Comparison of ENCODE assay signal across 9 mouse cellular contexts in genomic region chr10:68442713-68443112, GRCm38 (mm10).
A peak's percentile ranks its signal among the peaks of the same experiment; 100 is the strongest.
DNase-seq lines count a peak whose midpoint lies in the region; ATAC-seq and TF ChIP-seq lines count a peak whose summit lies in the region.
"Had no signal": no experiment of that assay in that cellular context is flagged by ENCODE, and none has a peak within 500 bp of the region (broad histone marks: within the 10 kb centered on the region; RNA-seq: fewer than 3 reads in every experiment).

No protein-coding gene starts in this region.

- 0 out of 2 replicates have a peak, but pooled peaks have one; percentile 13 for TF ChIP-seq POLR2A in CH12.LX (IDR thresholded peaks at IDR 0.05; ENCODE audit: low read depth, low read length)
- TF ChIP-seq POLR2A in limb, embryonic 14.5 days (IDR thresholded peaks at IDR 0.05; ENCODE audit: borderline replicate concordance, extremely low read depth, insufficient read depth, insufficient read length), result no peak

- no peak for TF ChIP-seq CTCF in CH12.LX (conservative IDR thresholded peaks at IDR 0.05 in 1 of 2, IDR thresholded peaks at IDR 0.05 in 1 of 2; ENCODE audit: low read depth in 2 of 2, low read length in 2 of 2)

- H3K36me3 ChIP-seq in kidney, embryonic 16.5 days (ENCODE audit: insufficient read depth, low read length), result no peaks in the 10 kb centered on the region
- no peaks in the 10 kb centered on the region for H3K36me3 ChIP-seq in CH12.LX (replicated peaks in 1 of 2; ENCODE audit: control insufficient read depth in 1 of 2, insufficient read depth in 1 of 2, low read length in 1 of 2)
- H3K36me3 ChIP-seq in limb, embryonic 14.5 days (ENCODE audit: control insufficient read depth, insufficient read depth, low read length), result no peaks in the 10 kb centered on the region
- H3K36me3 ChIP-seq: neural tube, embryonic 15.5 days had no signal

- H3K4me1 ChIP-seq in kidney, embryonic 16.5 days (ENCODE audit: insufficient read depth, low read length), result peaks cover 33% of the 10 kb centered on the region
- peaks cover 12 to 63% of the 10 kb centered on the region in 2 experiments for H3K4me1 ChIP-seq in CH12.LX (ENCODE audit: control insufficient read depth in 1 of 2, insufficient read depth in 2 of 2)
- H3K4me1 ChIP-seq in limb, embryonic 14.5 days (ENCODE audit: control insufficient read depth, insufficient read depth, low read length), result peaks cover 39% of the 10 kb centered on the region

- peak; percentile 8 for DNase-seq in adrenal gland, postnatal 14 days
- no peak for DNase-seq in adrenal gland, postnatal 25 days
- no peak for DNase-seq in kidney, postnatal 25 days
- peak; percentile 58 for DNase-seq in CH12.LX (ENCODE audit: extremely low read depth)
- no peak for DNase-seq in limb, embryonic 14.5 days (ENCODE audit: low spot score)
- no peak for DNase-seq in gastrocnemius, postnatal 4 days (ENCODE audit: low spot score in 2 of 2)
- no peak for DNase-seq in retina, postnatal 1 day

- TF ChIP-seq EP300 in CH12.LX (IDR thresholded peaks at IDR 0.05; ENCODE audit: low read length), result no peak

- WGBS in kidney, embryonic 16.5 days, result 18% methylated on average over 3 of the region's 3 CpGs
- 15% methylated on average over 3 of the region's 3 CpGs for WGBS in limb, embryonic 14.5 days

- H3K79me2 ChIP-seq in CH12.LX (replicated peaks; ENCODE audit: control insufficient read depth, extremely low read depth, insufficient read depth, poor library complexity, severe bottlenecking), result no peaks in the 10 kb centered on the region

- TF ChIP-seq RAD21 in CH12.LX (IDR thresholded peaks at IDR 0.05; ENCODE audit: low read depth, low read length), result no peak

- H3K27me3 ChIP-seq in kidney, embryonic 16.5 days (ENCODE audit: insufficient read depth, low read length), result no peaks in the 10 kb centered on the region
- no peaks in the 10 kb centered on the region for H3K27me3 ChIP-seq in CH12.LX (replicated peaks)
- no peaks in the 10 kb centered on the region for H3K27me3 ChIP-seq in limb, embryonic 14.5 days (ENCODE audit: control insufficient read depth, insufficient read depth, low read length)
- H3K27me3 ChIP-seq: neural tube, embryonic 15.5 days had no signal

- no peak for ATAC-seq in kidney, embryonic 16.5 days (ENCODE audit: low FRiP score, low TSS enrichment)
- ATAC-seq in limb, embryonic 14.5 days (ENCODE audit: low FRiP score, low read depth), result no peak

- no peak overlapping the region for H3K9ac ChIP-seq in kidney, embryonic 16.5 days (replicated peaks; ENCODE audit: low read length)
- H3K9ac ChIP-seq in CH12.LX (ENCODE audit: insufficient read depth, low read depth), result peak overlapping the region; percentile 71
- H3K9ac ChIP-seq in limb, embryonic 14.5 days (ENCODE audit: low read depth, low read length, severe bottlenecking), result no peak overlapping the region
- H3K9ac ChIP-seq: neural tube, embryonic 15.5 days had no signal

- dilution Hi-C loops in CH12.LX (cut with MboI; ENCODE audit: extremely low pct_ligation_motif_present, extremely low pct_unique_long_range_greater_than_20kb, low sequenced_read_pairs), result no loop called here

- no peak overlapping the region for H3K4me2 ChIP-seq in kidney, embryonic 16.5 days (replicated peaks; ENCODE audit: low read depth, low read length)
- peak overlapping the region; percentile 54 for H3K4me2 ChIP-seq in CH12.LX (ENCODE audit: insufficient read depth, low read depth, poor library complexity, severe bottlenecking)
- H3K4me2 ChIP-seq in limb, embryonic 14.5 days (replicated peaks; ENCODE audit: low read depth, low read length, severe bottlenecking), result 0 out of 2 replicates have a peak overlapping the region, but pooled peaks have one; percentile 24
- H3K4me2 ChIP-seq: neural tube, embryonic 15.5 days had no signal

- no peak overlapping the region for H3K4me3 ChIP-seq in kidney, embryonic 16.5 days (ENCODE audit: low read length)
- H3K4me3 ChIP-seq in CH12.LX (replicated peaks in 1 of 3; ENCODE audit: low read depth in 2 of 3, low read length in 2 of 3, poor library complexity in 1 of 3), result peak overlapping the region in 2 of 3 experiments; percentile 10 to 45
- no peak overlapping the region for H3K4me3 ChIP-seq in limb, embryonic 14.5 days (replicated peaks; ENCODE audit: low read length)
- H3K4me3 ChIP-seq: neural tube, embryonic 15.5 days had no signal

- in situ Hi-C loops in CH12.LX (cut with MboI; ENCODE audit: low pct_ligation_motif_present, low pct_unique_long_range_greater_than_20kb, low sequenced_read_pairs), result no loop called here

- peak overlapping the region; percentile 2; the same call in 1 of the 2 replicates for H3K27ac ChIP-seq in kidney, embryonic 16.5 days (ENCODE audit: low read length)
- H3K27ac ChIP-seq in CH12.LX (ENCODE audit: insufficient read depth, low read depth), result peak overlapping the region; percentile 98
- H3K27ac ChIP-seq in limb, embryonic 14.5 days (replicated peaks; ENCODE audit: low read depth, low read length), result 0 out of 2 replicates have a peak overlapping the region, but pooled peaks have one; percentile 28
- H3K27ac ChIP-seq: neural tube, embryonic 15.5 days had no signal

- H3K9me3 ChIP-seq in kidney, embryonic 16.5 days (ENCODE audit: low read length), result no peaks in the 10 kb centered on the region
- H3K9me3 ChIP-seq in CH12.LX (replicated peaks; ENCODE audit: low read length), result no peaks in the 10 kb centered on the region
- no peaks in the 10 kb centered on the region for H3K9me3 ChIP-seq in limb, embryonic 14.5 days (ENCODE audit: control insufficient read depth, low read length)
- H3K9me3 ChIP-seq: neural tube, embryonic 15.5 days had no signal

TF ChIP-seq in CH12.LX, 34 proteins besides CTCF, POLR2A, EP300 and RAD21:
- no peak for TF ChIP-seq NELFE (IDR thresholded peaks at IDR 0.05; ENCODE audit: low read depth, low read length)
- no peak for TF ChIP-seq CHD2 (IDR thresholded peaks at IDR 0.05; ENCODE audit: low read length)
- no peak for TF ChIP-seq MAZ (IDR thresholded peaks at IDR 0.05; ENCODE audit: low read depth, low read length)
- no peak for TF ChIP-seq ZMIZ1 (IDR thresholded peaks at IDR 0.05; ENCODE audit: low read depth, low read length)
- TF ChIP-seq IRF4 (IDR thresholded peaks at IDR 0.05; ENCODE audit: low read depth, low read length), result peak; percentile 59; the same call in 1 of the 2 replicates
- TF ChIP-seq HCFC1 (IDR thresholded peaks at IDR 0.05; ENCODE audit: low read depth, low read length), result no peak
- TF ChIP-seq MAFK (IDR thresholded peaks at IDR 0.05; ENCODE audit: insufficient replicate concordance, low read length), result no peak
- no peak for TF ChIP-seq JUND (conservative IDR thresholded peaks at IDR 0.05; ENCODE audit: low read depth, low read length)
- no peak for TF ChIP-seq ZKSCAN1 (IDR thresholded peaks at IDR 0.05; ENCODE audit: borderline replicate concordance, low read depth, low read length)
- TF ChIP-seq GABPA (IDR thresholded peaks at IDR 0.05; ENCODE audit: insufficient replicate concordance, low read depth, low read length), result no peak
- no peak for TF ChIP-seq JUN (IDR thresholded peaks at IDR 0.05; ENCODE audit: insufficient read depth, low read depth, low read length)
- TF ChIP-seq USF2 (conservative IDR thresholded peaks at IDR 0.05; ENCODE audit: low read depth, low read length), result no peak
- no peak for TF ChIP-seq UBTF (IDR thresholded peaks at IDR 0.05; ENCODE audit: low read depth, low read length)
- TF ChIP-seq MXI1 (IDR thresholded peaks at IDR 0.05; ENCODE audit: low read depth, low read length), result no peak
- no peak for TF ChIP-seq MEF2A (IDR thresholded peaks at IDR 0.05; ENCODE audit: borderline replicate concordance, low read depth, low read length)
- no peak for TF ChIP-seq MAX (IDR thresholded peaks at IDR 0.05; ENCODE audit: low read length)
- no peak for TF ChIP-seq TCF12 (IDR thresholded peaks at IDR 0.05; ENCODE audit: low read depth, low read length)
- no peak for TF ChIP-seq TBP (conservative IDR thresholded peaks at IDR 0.05; ENCODE audit: low read depth, low read length)
- no peak for TF ChIP-seq ELF1 (IDR thresholded peaks at IDR 0.05; ENCODE audit: low read depth, low read length)
- TF ChIP-seq RCOR1 (conservative IDR thresholded peaks at IDR 0.05; ENCODE audit: low read depth, low read length), result no peak
- TF ChIP-seq PAX5 (IDR thresholded peaks at IDR 0.05; ENCODE audit: low read length), result no peak
- TF ChIP-seq USF1 (IDR thresholded peaks at IDR 0.05; ENCODE audit: low read depth, low read length), result no peak
- peak; percentile 65 for TF ChIP-seq BHLHE40 (IDR thresholded peaks at IDR 0.05; ENCODE audit: low read depth, low read length)
- TF ChIP-seq MYC (IDR thresholded peaks at IDR 0.05; ENCODE audit: low read depth, low read length), result no peak
- TF ChIP-seq ETS1 (conservative IDR thresholded peaks at IDR 0.05; ENCODE audit: low read depth, low read length), result no peak
- 0 out of 2 replicates have a peak, but pooled peaks have one; percentile 39 for TF ChIP-seq SIN3A (IDR thresholded peaks at IDR 0.05; ENCODE audit: low read length)

Comparison
In these comparisons a context has a peak if more than half of its experiments do, and no peak if none do; other contexts are left out.
1. DNase-seq: peak in adrenal gland, postnatal 14 days (single experiment) and CH12.LX (single experiment); none in adrenal gland, postnatal 25 days (single experiment), kidney, postnatal 25 days (0 of 2), limb, embryonic 14.5 days (single experiment), gastrocnemius, postnatal 4 days (0 of 2) and retina, postnatal 1 day (single experiment).
2. H3K27ac ChIP-seq: peak in every context shown above with its lines; median percentile 98 in CH12.LX; 28 in limb, embryonic 14.5 days; 2 in kidney, embryonic 16.5 days.
3. H3K4me3 ChIP-seq: peak in CH12.LX (2 of 3); none in kidney, embryonic 16.5 days (single experiment) and limb, embryonic 14.5 days (single experiment).